Mouse (Mus musculus): ENCODE results near the gene Tas2r143.

DNA sequence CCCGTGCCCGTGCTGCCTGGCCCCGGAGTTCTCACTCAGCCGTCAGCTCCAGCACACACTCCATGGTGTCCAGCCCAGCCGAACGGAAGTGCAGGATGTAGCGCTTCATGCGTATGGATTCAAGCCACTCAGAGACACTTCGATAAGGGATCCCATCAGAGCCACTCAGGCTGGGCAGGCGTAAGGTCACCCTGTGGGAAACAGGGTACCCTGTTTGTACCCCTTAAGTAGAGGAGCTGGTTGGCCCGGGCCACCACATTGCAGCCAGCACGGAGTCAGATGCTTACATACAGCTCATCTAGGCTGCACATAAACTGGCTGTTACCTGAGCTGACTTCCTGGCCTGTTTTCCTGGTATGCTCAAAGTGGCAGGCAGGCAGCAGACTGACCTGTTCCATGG lies 41.1 kb upstream of the Tas2r143 start:
- TF ChIP-seq CTCF (IDR thresholded peaks at IDR 0.05; ENCODE audit: extremely low read depth, insufficient read depth, insufficient read length, insufficient replicate concordance) (no peak), POLR2A (IDR thresholded peaks at IDR 0.05; ENCODE audit: low read depth, low read length) (no peak)

All from spleen, adult 2 months (tissue).